Mouse (Mus musculus) cerebral cortex, adult 2 months (tissue): ENCODE results near the gene Tas2r109.

Source experiments
- WGBS: fragments of 180-500 bp; shearing (Covaris S2); methylation state at CpG from one replicate; pipeline ENCODE4 v1.1.7; 2018; 5-methylcytosine and 5-hydroxymethylcytosine counted together

The Tas2r109 gene

DNA sequence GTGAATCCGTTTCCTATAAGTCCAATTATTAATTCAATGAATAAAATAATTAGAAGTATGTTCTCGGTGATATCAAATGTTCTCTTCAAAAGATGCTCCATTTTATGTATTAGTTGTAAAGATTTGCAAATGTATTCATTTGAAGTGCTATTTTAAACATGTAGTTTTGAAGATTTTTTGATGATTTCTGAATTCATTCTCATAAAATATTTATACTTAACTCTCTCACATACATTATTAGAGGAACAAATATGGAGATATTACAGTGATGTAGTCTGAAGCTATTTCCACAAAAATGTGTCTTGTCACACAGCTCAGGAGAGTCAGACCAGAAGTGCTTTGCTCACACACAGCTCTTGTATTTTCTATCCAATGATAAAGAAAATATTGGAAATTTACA, at the start of gene Tas2r109:
Gene Tas2r109, minus strand, starts transcription at position 101 of the 400 bp plus-strand sequence.
- 71% methylated on average over 2 of the region's 2 CpGs for WGBS

DNA sequence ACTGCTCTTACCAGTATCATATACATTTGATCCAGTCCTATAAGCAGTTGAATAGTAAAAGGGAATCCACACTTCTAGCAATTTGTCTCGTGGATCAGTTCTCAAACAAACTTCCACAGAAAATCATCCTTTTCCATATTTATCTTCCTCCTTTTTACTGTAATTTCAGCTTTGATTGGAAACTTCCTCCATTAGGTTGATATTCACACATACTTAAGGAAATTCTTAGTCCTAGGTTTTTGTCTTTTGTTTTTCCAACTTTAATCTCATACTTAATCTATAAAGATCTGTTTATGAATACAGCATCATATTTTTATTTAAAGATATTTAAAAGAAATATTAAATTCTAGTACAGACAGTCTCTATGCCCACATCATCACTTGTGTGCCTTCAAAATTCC, 22.9 kb downstream of the Tas2r109 start, which contains the start of gene Tas2r131:
Gene Tas2r131, minus strand, starts transcription at position 101 of the 400 bp plus-strand sequence.
- 67% methylated on average over 1 of the region's 1 CpGs for WGBS

DNA sequence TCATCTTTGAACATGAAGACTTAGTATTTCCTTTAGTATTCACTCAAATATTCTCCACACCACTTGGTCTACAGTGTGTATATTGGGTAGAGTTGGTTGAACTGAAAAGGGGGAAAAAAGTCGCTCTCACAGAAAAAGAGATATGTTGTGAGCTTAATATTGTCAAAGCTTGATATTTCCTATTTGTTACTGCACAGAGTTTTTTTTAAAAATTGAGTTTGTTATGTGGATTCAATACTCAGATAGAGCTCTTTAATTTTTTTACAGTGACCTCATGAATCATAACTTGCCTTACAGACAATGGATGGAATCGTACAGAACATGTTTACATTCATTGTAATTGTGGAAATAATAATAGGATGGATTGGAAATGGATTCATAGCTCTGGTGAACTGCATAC, 30.0 kb downstream of the Tas2r109 start, which contains the start of gene Tas2r129:
Gene Tas2r129, plus strand, starts transcription at position 301 of the 400 bp plus-strand sequence.
- WGBS: 75% methylated on average over 2 of the region's 2 CpGs
